In the genomic region with DNA sequence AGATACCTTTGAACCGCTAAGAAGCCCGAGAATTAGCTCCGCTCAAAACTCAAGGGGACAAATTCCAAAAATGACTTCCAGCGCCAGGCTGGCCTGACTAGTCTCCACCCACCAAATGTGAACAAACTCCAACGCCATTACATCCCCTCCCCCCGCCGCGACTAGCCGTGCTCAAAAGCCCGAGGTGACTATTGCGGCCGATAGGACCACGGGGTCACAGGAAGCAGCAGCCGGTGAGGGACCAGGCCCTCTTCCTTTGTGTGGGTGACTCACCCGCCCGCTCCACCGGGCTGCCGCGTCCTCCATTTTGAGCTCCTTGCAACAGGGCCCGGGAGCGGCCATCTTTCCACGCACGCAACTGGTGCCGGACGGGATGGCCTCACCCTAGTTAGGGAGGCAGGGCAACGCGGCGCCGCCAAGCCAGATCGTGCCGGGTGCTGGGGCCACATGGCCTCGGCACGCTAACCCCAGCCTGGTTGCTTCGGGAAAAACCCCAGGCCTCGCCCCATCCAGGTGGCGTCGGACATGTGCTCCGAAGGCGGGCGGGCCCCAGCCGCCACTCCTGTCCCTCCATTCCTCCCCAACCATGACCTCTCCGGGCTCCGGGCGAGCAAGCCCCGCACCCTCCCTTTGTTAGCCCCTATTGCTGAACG, we compare ENCODE assay signal across 8 mouse cellular contexts. TPM values are rescaled to one million over a fixed set of nuclear protein-coding genes. Genes with fewer than 3 reads are reported as not detected.
A peak's percentile ranks its signal among the peaks of the same experiment; 100 is the strongest.
DNase-seq lines count a peak whose midpoint lies in the region; ATAC-seq and TF ChIP-seq lines count a peak whose summit lies in the region.

No protein-coding gene starts in this region.

- H3K9me3 ChIP-seq in hindbrain, embryonic 14.5 days (ENCODE audit: control insufficient read depth, low read length): no peaks in the 10 kb centered on the region

- WGBS in hindbrain, embryonic 14.5 days: under 1% methylated on average over 44 of the region's 46 CpGs
- 0% methylated on average over 46 of the region's 46 CpGs for WGBS in macrophage (ENCODE audit: missing documents)

- intact Hi-C loops in left cerebral cortex, adult 2 months (cut with DNase I): loop anchor here (1.0 to 2.0 kb wide), 2 partner anchors 32 to 46 kb away; partner anchors contain the start of genes Gm17324 and Mto1

- peak; percentile 26 for ATAC-seq in hindbrain, embryonic 14.5 days (ENCODE audit: low FRiP score)

- peak overlapping the region; percentile 84 for H3K4me3 ChIP-seq in hindbrain, embryonic 14.5 days (replicated peaks; ENCODE audit: low read length)
- H3K4me3 ChIP-seq in left cerebral cortex, adult 2 months: peak overlapping the region; percentile 70
- peak overlapping the region; percentile 67 for H3K4me3 ChIP-seq in macrophage (ENCODE audit: inconsistent target)

- peaks cover 18% of the 10 kb centered on the region for H3K4me1 ChIP-seq in hindbrain, embryonic 14.5 days (replicated peaks; ENCODE audit: control insufficient read depth, insufficient read depth, low read length)

- DNase-seq in Muller cell, postnatal 12 days (ENCODE audit: inconsistent ontology term): peak; percentile 86
- peak; percentile 86 to 89 for DNase-seq in cerebellum, postnatal 10 days
- DNase-seq in frontal cortex, postnatal 25 days (ENCODE audit: low spot score in 2 of 2): peak; percentile 55 to 64
- DNase-seq in hindbrain, embryonic 14.5 days (ENCODE audit: low spot score): peak; percentile 69
- DNase-seq in left cerebral cortex, adult 2 months (ENCODE audit: extremely low spot score in 1 of 2, low spot score in 2 of 2): peak; percentile 71 to 76
- peak; percentile 69 for DNase-seq in retina, postnatal 7 days (ENCODE audit: low read depth, low spot score)
- DNase-seq in urinary bladder, adult 18-20 months (ENCODE audit: low spot score in 2 of 2): peak; percentile 65 to 71

- H3K27ac ChIP-seq in hindbrain, embryonic 14.5 days: peak overlapping the region; percentile 93
- H3K27ac ChIP-seq in left cerebral cortex, adult 2 months: peak overlapping the region; percentile 98
- H3K27ac ChIP-seq in macrophage: peak overlapping the region; percentile 86

- H3K9ac ChIP-seq in hindbrain, embryonic 14.5 days: peak overlapping the region; percentile 100

- peaks cover 47% of the 10 kb centered on the region for H3K36me3 ChIP-seq in hindbrain, embryonic 14.5 days (replicated peaks; ENCODE audit: control insufficient read depth, insufficient read depth)
- peaks cover 24% of the 10 kb centered on the region for H3K36me3 ChIP-seq in macrophage (ENCODE audit: inconsistent target)

- H3K79me2 ChIP-seq in macrophage (ENCODE audit: inconsistent target): peaks cover 20% of the 10 kb centered on the region

- TF ChIP-seq CTCF in left cerebral cortex, adult 2 months (IDR thresholded peaks at IDR 0.05): no peak

- H3K4me2 ChIP-seq in hindbrain, embryonic 14.5 days (replicated peaks): peak overlapping the region; percentile 92

- H3K27me3 ChIP-seq in hindbrain, embryonic 14.5 days (ENCODE audit: control insufficient read depth, insufficient read depth, low read length): no peaks in the 10 kb centered on the region

RNA-seq across cellular contexts. Expression of gene Eef1a1, which starts 8.1 kb away (rescaled TPM):
- polyA plus RNA-seq in hindbrain, embryonic 14.5 days (2014; fragmentation: Nextera tagmentation; extraction: Ambion mirVana): 3,726 and 3,749 TPM in 2 replicates
- 1,000 to 10,000 TPM; 2,077 to 2,174 TPM for total RNA-seq in left cerebral cortex, adult 2 months (2021)
- total RNA-seq in macrophage (2018; cell fraction: chromatin; rRNA removed): 1,000 to 10,000 TPM in 11 of 26 experiments, 100 to 1,000 TPM in 15; 559 to 2,446 (median 950) TPM
- total RNA-seq in macrophage (2018; cell fraction: cytosol; rRNA removed): 1,000 to 10,000 TPM; 2,865 to 8,643 (median 4,877) TPM
- 1,000 to 10,000 TPM; 1,048 to 3,060 (median 1,722) TPM for total RNA-seq in macrophage (2018; cell fraction: nucleus; rRNA removed)
- 6,779 to 7,082 TPM (median 6,969 TPM) in 3 replicates for polyA plus RNA-seq in macrophage (2018)

RNA-seq across cellular contexts. Expression of gene Gm17324, which starts 32.2 kb away (rescaled TPM):
- polyA plus RNA-seq in hindbrain, embryonic 14.5 days (2014; fragmentation: Nextera tagmentation; extraction: Ambion mirVana): 1.4 and 2.0 TPM in 2 replicates
- total RNA-seq in left cerebral cortex, adult 2 months (2021): under 1 TPM; 0.63 to 0.65 TPM
- total RNA-seq in macrophage (2018; cell fraction: chromatin; rRNA removed): under 1 TPM in 1 of 26 experiments, not detected in 25; 0.85 TPM
- total RNA-seq in macrophage (2018; cell fraction: cytosol; rRNA removed): under 1 TPM in 7 of 26 experiments, not detected in 19; 0.15 to 0.29 (median 0.19) TPM
- total RNA-seq in macrophage (2018; cell fraction: nucleus; rRNA removed): 1 to 10 TPM in 2 of 26 experiments, under 1 TPM in 2, not detected in 22; 0.75 to 1.2 (median 0.94) TPM
- polyA plus RNA-seq in macrophage (2018): not detected in 3 replicates

RNA-seq across cellular contexts. Expression of gene Mto1, which starts 32.8 kb away (rescaled TPM):
- 27.5 and 28.5 TPM in 2 replicates for polyA plus RNA-seq in hindbrain, embryonic 14.5 days (2014; fragmentation: Nextera tagmentation; extraction: Ambion mirVana)
- total RNA-seq in left cerebral cortex, adult 2 months (2021): 10 to 100 TPM; 24.6 to 27.3 TPM
- total RNA-seq in macrophage (2018; cell fraction: chromatin; rRNA removed): 100 to 1,000 TPM in 7 of 26 experiments, 10 to 100 TPM in 19; 34.7 to 125 (median 77.7) TPM
- total RNA-seq in macrophage (2018; cell fraction: cytosol; rRNA removed): 10 to 100 TPM in 19 of 26 experiments, 1 to 10 TPM in 7; 7.1 to 16.2 (median 12.1) TPM
- total RNA-seq in macrophage (2018; cell fraction: nucleus; rRNA removed): 10 to 100 TPM; 17.7 to 63.0 (median 34.4) TPM
- polyA plus RNA-seq in macrophage (2018): 14.3 to 17.0 TPM (median 16.3 TPM) in 3 replicates

RNA-seq across cellular contexts. Expression of gene Cgas, which starts 37.8 kb away (rescaled TPM):
- polyA plus RNA-seq in hindbrain, embryonic 14.5 days (2014; fragmentation: Nextera tagmentation; extraction: Ambion mirVana): 0.63 and 0.84 TPM in 2 replicates
- total RNA-seq in left cerebral cortex, adult 2 months (2021): under 1 TPM; 0.35 to 0.52 TPM
- 10 to 100 TPM in 25 of 26 experiments, 1 to 10 TPM in 1; 9.5 to 88.0 (median 26.2) TPM for total RNA-seq in macrophage (2018; cell fraction: chromatin; rRNA removed)
- 10 to 100 TPM in 7 of 26 experiments, 1 to 10 TPM in 19; 4.8 to 17.4 (median 9.1) TPM for total RNA-seq in macrophage (2018; cell fraction: cytosol; rRNA removed)
- total RNA-seq in macrophage (2018; cell fraction: nucleus; rRNA removed): 10 to 100 TPM; 13.8 to 74.0 (median 27.1) TPM
- polyA plus RNA-seq in macrophage (2018): 7.4 to 14.0 TPM (median 7.6 TPM) in 3 replicates

Comparison
In these comparisons a context has a peak if more than half of its experiments do, and no peak if none do; other contexts are left out.
1. Peak in every context shown above with its lines: DNase-seq, ATAC-seq, H3K4me3 ChIP-seq and H3K27ac ChIP-seq.